Mouse (Mus musculus) CH12.LX (cell line): Measurements from ENCODE around the gene Dglucy. TPM values are rescaled to one million over a fixed set of nuclear protein-coding genes. Genes with fewer than 3 reads are reported as not detected.

Experiments used
- DNase-seq: peaks from one replicate; pipeline ENCODE4 v3.0.0-alpha.2; 2013; ENCODE audit errors: extremely low read depth
- H3K27ac ChIP-seq: 2 replicates; pipeline ENCODE4 v1.5.1; 2012; ENCODE audit warnings: low read depth, mild to moderate bottlenecking, control low read depth, moderate library complexity; ENCODE audit not compliant: insufficient read depth
- H3K27me3 ChIP-seq: replicated peaks from 2 replicates; pipeline ENCODE3; 2012; ENCODE audit warnings: inconsistent platforms
- H3K36me3 ChIP-seq, 2 experiments: replicated peaks in 1 of 2; 2 replicates each; pipeline versions ENCODE3 to v1.6.1; 2012; ENCODE audit warnings: inconsistent platforms in 1 of 2, low read length in 1 of 2, mild to moderate bottlenecking in 1 of 2, mixed read lengths in 1 of 2, moderate library complexity in 1 of 2; ENCODE audit not compliant: control insufficient read depth in 1 of 2, insufficient read depth in 1 of 2
- H3K4me1 ChIP-seq, 2 experiments: 2 replicates each; pipeline ENCODE4 v1.6.1; 2012; ENCODE audit warnings: inconsistent platforms in 1 of 2, moderate library complexity in 1 of 2; ENCODE audit not compliant: insufficient read depth in 2 of 2, control insufficient read depth in 1 of 2
- H3K4me2 ChIP-seq: 2 replicates; pipeline ENCODE4 v1.6.1; 2012; ENCODE audit warnings: low read depth, mild to moderate bottlenecking, control low read depth; ENCODE audit not compliant: poor library complexity, insufficient read depth, severe bottlenecking
- H3K4me3 ChIP-seq, 3 experiments: fragments of 150-350 bp in 1 of 3; sonication (generic) in 1 of 3; replicated peaks in 1 of 3; 2 replicates each; pipeline versions ENCODE3 to v1.5.1; 2011 to 2012; ENCODE audit warnings: low read depth in 2 of 3, low read length in 2 of 3, mild to moderate bottlenecking in 2 of 3, moderate library complexity in 2 of 3, control low read depth in 1 of 3, improper control_type of control experiment in 1 of 3, inconsistent platforms in 1 of 3, mixed read lengths in 1 of 3; ENCODE audit not compliant: poor library complexity in 1 of 3
- H3K79me2 ChIP-seq: replicated peaks from 2 replicates; pipeline ENCODE4 v1.6.1; 2012; ENCODE audit warnings: mild to moderate bottlenecking, moderate library complexity; ENCODE audit not compliant: control insufficient read depth, poor library complexity, insufficient read depth, severe bottlenecking; ENCODE audit errors: extremely low read depth
- H3K9ac ChIP-seq: 2 replicates; pipeline ENCODE4 v1.6.1; 2012; ENCODE audit warnings: low read depth, mild to moderate bottlenecking, control low read depth, moderate library complexity; ENCODE audit not compliant: insufficient read depth
- H3K9me3 ChIP-seq: replicated peaks from 2 replicates; pipeline ENCODE3; 2012; ENCODE audit warnings: low read length, inconsistent platforms, mixed read lengths
- BHLHE40 ChIP-seq: IDR thresholded peaks from 2 replicates; pipeline ENCODE4 v1.6.1; 2011; ENCODE audit warnings: mild to moderate bottlenecking, low read depth, low read length, improper control_type of control experiment
- CHD1 ChIP-seq: IDR thresholded peaks from 2 replicates; pipeline ENCODE4 v1.6.1; 2012; ENCODE audit warnings: low read depth, low read length, improper control_type of control experiment, inconsistent platforms
- CTCF ChIP-seq, 2 experiments: IDR thresholded peaks in 1 of 2; conservative IDR thresholded peaks in 1 of 2; 2 replicates each; pipeline ENCODE4 v1.5.1; 2011 to 2012; ENCODE audit warnings: low read depth in 2 of 2, low read length in 2 of 2, improper control_type of control experiment in 1 of 2, inconsistent platforms in 1 of 2, mild to moderate bottlenecking in 1 of 2, moderate library complexity in 1 of 2
- E2F4 ChIP-seq: IDR thresholded peaks from 2 replicates; pipeline ENCODE4 v1.6.1; 2011; ENCODE audit warnings: low read depth, low read length, improper control_type of control experiment; ENCODE audit not compliant: insufficient replicate concordance
- ELF1 ChIP-seq: IDR thresholded peaks from 2 replicates; pipeline ENCODE4 v1.6.1; 2014; ENCODE audit warnings: low read depth, mild to moderate bottlenecking, inconsistent platforms, low read length, improper control_type of control experiment
- EP300 ChIP-seq: IDR thresholded peaks from 2 replicates; pipeline ENCODE4 v1.6.1; 2011; ENCODE audit warnings: low read length, improper control_type of control experiment
- ETS1 ChIP-seq: conservative IDR thresholded peaks from 2 replicates; pipeline ENCODE4 v1.6.1; 2012; ENCODE audit warnings: low read depth, mild to moderate bottlenecking, inconsistent platforms, low read length, improper control_type of control experiment, moderate library complexity
- HCFC1 ChIP-seq: IDR thresholded peaks from 2 replicates; pipeline ENCODE4 v1.6.1; 2012; ENCODE audit warnings: low read depth, mild to moderate bottlenecking, inconsistent platforms, low read length, improper control_type of control experiment
- JUND ChIP-seq: conservative IDR thresholded peaks from 2 replicates; pipeline ENCODE4 v1.6.1; 2011; ENCODE audit warnings: low read depth, low read length, improper control_type of control experiment
- KAT2A ChIP-seq: IDR thresholded peaks from 2 replicates; pipeline ENCODE4 v1.6.1; 2012; ENCODE audit warnings: low read length, improper control_type of control experiment, inconsistent platforms; ENCODE audit not compliant: insufficient replicate concordance
- MAZ ChIP-seq: IDR thresholded peaks from 2 replicates; pipeline ENCODE4 v1.6.1; 2012; ENCODE audit warnings: low read depth, mild to moderate bottlenecking, inconsistent platforms, low read length, improper control_type of control experiment, moderate library complexity
- MEF2A ChIP-seq: IDR thresholded peaks from 2 replicates; pipeline ENCODE4 v1.6.1; 2014; ENCODE audit warnings: low read depth, mild to moderate bottlenecking, inconsistent platforms, low read length, improper control_type of control experiment, borderline replicate concordance
- MYC ChIP-seq: IDR thresholded peaks from 2 replicates; pipeline ENCODE4 v1.6.1; 2011; ENCODE audit warnings: low read depth, mild to moderate bottlenecking, improper control_type of control experiment, low read length
- NRF1 ChIP-seq: IDR thresholded peaks from 2 replicates; pipeline ENCODE4 v1.6.1; 2014; ENCODE audit warnings: low read depth, mild to moderate bottlenecking, inconsistent platforms, low read length, improper control_type of control experiment, moderate library complexity
- POLR2A ChIP-seq: IDR thresholded peaks from 2 replicates; pipeline ENCODE4 v1.6.1; 2011; ENCODE audit warnings: low read depth, mild to moderate bottlenecking, improper control_type of control experiment, low read length
- SMC3 ChIP-seq: IDR thresholded peaks from 2 replicates; pipeline ENCODE4 v1.6.1; 2011; ENCODE audit warnings: low read depth, low read length, improper control_type of control experiment
- TCF12 ChIP-seq: IDR thresholded peaks from 2 replicates; pipeline ENCODE4 v1.6.1; 2014; ENCODE audit warnings: low read depth, mild to moderate bottlenecking, inconsistent platforms, low read length, improper control_type of control experiment
- USF1 ChIP-seq: IDR thresholded peaks from 2 replicates; pipeline ENCODE4 v1.6.1; 2014; ENCODE audit warnings: low read depth, mild to moderate bottlenecking, inconsistent platforms, low read length, improper control_type of control experiment
- USF2 ChIP-seq: conservative IDR thresholded peaks from 2 replicates; pipeline ENCODE4 v1.6.1; 2011; ENCODE audit warnings: low read depth, low read length, improper control_type of control experiment
- ZKSCAN1 ChIP-seq: IDR thresholded peaks from 2 replicates; pipeline ENCODE4 v1.6.1; 2012; ENCODE audit warnings: low read depth, inconsistent platforms, low read length, improper control_type of control experiment, borderline replicate concordance
- ZNF384 ChIP-seq: IDR thresholded peaks from 2 replicates; pipeline ENCODE4 v1.6.1; 2012; ENCODE audit warnings: low read depth, low read length, improper control_type of control experiment, inconsistent platforms
- dilution Hi-C: fragments of 300-500 bp; cut with MboI; formaldehyde crosslinking; loops from 2 replicates; pipeline ENCODE4 v1.14.3; 2020; ENCODE audit warnings: low sequenced_read_pairs; ENCODE audit not compliant: extremely low pct_unique_long_range_greater_than_20kb, extremely low pct_ligation_motif_present
- in situ Hi-C: fragments of 300-500 bp; cut with MboI; formaldehyde crosslinking; loops from 3 replicates; pipeline ENCODE4 v1.14.3; 2019; ENCODE audit warnings: low sequenced_read_pairs, low pct_ligation_motif_present, low pct_unique_long_range_greater_than_20kb, mixed read lengths
- polyA plus RNA-seq: library from polyadenylated mRNA; unstranded; fragments of >175 nt; gene quantifications from 2 replicates; pipeline ENCODE4 v1.2.1, GENCODE M21; 2012; ENCODE audit warnings: low read depth; ENCODE audit not compliant: insufficient read length
- total RNA-seq, 2 experiments: library from RNA; depleted of rRNA; stranded (reverse); fragments of 300-350 nt in 1 of 2; fragments of >200 nt in 1 of 2; gene quantifications; 2 replicates each; pipeline ENCODE4 v1.2.3; 2012 to 2014

Gene Dglucy
- total and polyA plus RNA-seq, 3 experiments, result 5.5 to 20.6 (median 10.1) TPM

DNA sequence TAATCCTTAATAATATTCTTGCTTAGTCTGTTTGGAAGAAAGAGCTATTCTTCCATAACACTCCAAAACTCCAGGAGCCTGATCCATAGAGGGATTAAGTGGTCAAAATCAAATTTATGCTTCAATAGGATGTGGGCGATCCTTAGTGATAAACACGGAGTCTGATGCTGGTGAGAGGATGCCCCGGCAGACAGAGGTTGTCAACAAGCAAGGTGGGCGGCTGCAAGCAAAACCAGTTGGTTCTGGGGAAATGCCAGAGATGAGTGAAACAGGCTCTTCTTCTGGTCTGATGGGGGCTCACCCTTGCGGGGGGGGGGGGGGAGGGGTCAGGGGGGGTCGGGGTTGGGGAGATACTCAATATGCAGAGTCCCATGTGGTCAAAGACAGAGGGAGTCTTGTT is 97.1 kb downstream of the Dglucy start:
- H3K79me2 ChIP-seq, result no peaks in the 10 kb centered on the region
- no peak for DNase-seq
- H3K9me3 ChIP-seq, result no peaks in the 10 kb centered on the region
- no peak overlapping the region for H3K4me3 ChIP-seq
- H3K4me1 ChIP-seq, result peaks cover 8 to 43% of the 10 kb centered on the region in 2 experiments
- dilution Hi-C loops, result no loop called here
- H3K27me3 ChIP-seq, result no peaks in the 10 kb centered on the region
- H3K36me3 ChIP-seq, result peaks cover 0 to 46% of the 10 kb centered on the region in 2 experiments
- no peak overlapping the region for H3K4me2 ChIP-seq
- no peak overlapping the region for H3K9ac ChIP-seq
- TF ChIP-seq NRF1 (no peak), E2F4 (no peak), MEF2A (no peak), USF2 (no peak), HCFC1 (no peak), ZNF384 (no peak), MYC (no peak), ELF1 (no peak), SMC3 (no peak), JUND (no peak), TCF12 (no peak), KAT2A (no peak)
- TF ChIP-seq, all 38 proteins: peak for 0
- in situ Hi-C loops, result no loop called here
- no peak overlapping the region for H3K27ac ChIP-seq

DNA sequence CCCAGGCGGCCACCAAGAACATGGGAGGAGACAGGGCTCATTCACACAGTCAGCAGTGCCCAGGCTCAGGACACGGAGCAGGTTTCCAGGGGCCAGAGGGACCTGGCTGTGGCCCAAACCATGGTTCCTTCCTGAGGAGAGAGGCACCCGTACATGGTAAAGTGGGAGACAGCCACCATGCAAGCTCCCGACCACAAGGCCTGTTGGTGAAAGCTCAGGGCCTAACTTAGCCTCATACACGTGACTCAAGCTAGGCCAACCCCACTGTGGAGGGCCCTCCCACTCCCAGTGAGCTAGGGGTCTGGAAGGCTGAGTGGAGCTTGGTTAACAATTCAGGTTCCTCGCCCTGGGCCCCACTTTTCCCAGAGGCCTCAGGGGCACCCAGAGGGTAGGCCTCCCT is 99.1 kb downstream of the Dglucy start:
- H3K27ac ChIP-seq, result no peak overlapping the region

More for the DNA sequence above, 99.1 kb downstream of the Dglucy start:
- Histone ChIP-seq H3K9me3 (no peaks in the 10 kb centered on the region), H3K79me2 (no peaks in the 10 kb centered on the region), H3K9ac (no peak overlapping the region), H3K4me1 (peaks cover 19 to 52% of the 10 kb centered on the region in 2 experiments), H3K36me3 (peaks cover 0 to 33% of the 10 kb centered on the region in 2 experiments), H3K4me3 (no peak overlapping the region), H3K27me3 (no peaks in the 10 kb centered on the region), H3K4me2 (no peak overlapping the region)
- in situ Hi-C loops, result no loop called here
- no peak for DNase-seq
- TF ChIP-seq POLR2A, result no peak
- no peak for TF ChIP-seq CTCF (conservative IDR thresholded peaks at IDR 0.05 in 1 of 2, IDR thresholded peaks at IDR 0.05 in 1 of 2; ENCODE audit: low read depth in 2 of 2, low read length in 2 of 2)
- TF ChIP-seq EP300, result no peak
- no peak for TF ChIP-seq CHD1
- no peak for TF ChIP-seq USF1
- TF ChIP-seq MYC, result no peak
- no peak for TF ChIP-seq MEF2A
- TF ChIP-seq ETS1, result no peak
- no peak for TF ChIP-seq KAT2A
- TF ChIP-seq MAZ, result no peak
- no peak for TF ChIP-seq BHLHE40
- TF ChIP-seq ZKSCAN1, result no peak
- dilution Hi-C loops, result no loop called here
